Mouse (Mus musculus): ENCODE measurements around the gene Prr19. TPM values are rescaled to one million over a fixed set of nuclear protein-coding genes. Genes with fewer than 3 reads are reported as not detected.

Prr19 gene
- polyA plus RNA-seq, 1 experiment, result 0.08 TPM

DNA sequence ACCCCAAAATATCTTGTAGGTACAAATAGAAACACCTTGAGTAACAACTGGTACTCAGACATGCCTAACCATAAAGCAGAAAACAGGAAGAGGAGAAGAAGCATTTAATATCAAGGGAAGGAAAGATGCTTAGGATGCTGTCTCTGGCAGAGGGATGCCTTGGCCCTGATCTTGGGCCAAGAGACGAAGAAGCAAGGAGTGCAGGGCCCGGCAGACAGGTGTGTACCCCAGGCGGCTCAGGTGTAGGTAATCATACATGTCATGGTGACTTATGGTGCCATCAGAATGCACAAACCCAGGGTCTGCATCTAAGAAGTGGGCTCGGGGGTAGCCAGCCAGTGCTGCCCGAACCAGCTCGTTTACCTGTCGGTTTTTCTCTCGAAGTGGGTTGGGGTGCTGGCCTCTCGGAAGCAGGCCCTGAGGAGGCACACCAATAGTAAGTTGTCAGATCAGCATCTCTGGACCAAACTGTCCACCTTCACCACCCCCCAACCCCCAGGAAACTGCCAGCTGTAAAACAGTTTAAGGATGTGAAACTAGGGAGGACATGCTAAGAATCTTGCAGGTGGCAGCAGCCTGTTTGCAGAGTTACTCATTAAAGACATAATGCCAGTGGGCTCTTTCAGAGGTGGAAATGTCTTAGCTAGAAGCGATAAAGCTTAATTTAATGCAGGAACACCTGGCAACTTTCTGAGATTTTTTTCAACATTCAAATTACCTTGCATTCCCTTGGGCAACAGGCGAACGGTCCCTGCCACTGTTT lies 6.1 kb upstream of the Prr19 start:
- 96% methylated on average over 12 of the region's 12 CpGs for WGBS
- H3K4me1 ChIP-seq (replicated peaks; ENCODE audit: control insufficient read depth, insufficient read depth, low read length), result peaks cover 18% of the 10 kb centered on the region
- H3K36me3 ChIP-seq (ENCODE audit: control insufficient read depth, insufficient read depth, low read length), result peaks cover 28% of the 10 kb centered on the region

DNA sequence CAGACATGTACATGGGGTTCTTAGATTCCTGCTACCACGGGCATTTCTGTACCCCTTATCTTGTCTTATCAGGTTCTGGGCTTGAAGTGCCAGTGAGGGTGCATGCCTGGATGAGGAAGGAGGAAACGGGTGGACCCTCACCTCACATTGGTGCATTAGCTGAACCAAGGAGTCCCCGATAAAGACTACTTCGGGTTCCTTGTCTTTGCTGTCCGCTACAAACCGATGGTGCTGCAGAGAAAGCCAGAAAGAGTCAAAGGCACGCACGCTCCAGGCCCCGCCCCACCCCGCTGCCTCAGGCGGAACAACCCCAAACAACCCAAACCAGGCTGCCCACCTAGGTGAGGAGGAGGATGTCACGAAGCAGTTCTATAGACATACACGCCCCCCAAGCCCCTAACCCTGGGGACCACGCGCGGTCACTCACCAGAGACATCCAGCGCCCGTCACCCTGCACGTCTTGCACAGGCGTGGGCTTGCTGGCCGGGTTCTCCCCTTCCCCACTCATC lies 4.2 kb upstream of the Prr19 start:
- TF ChIP-seq POLR2A (IDR thresholded peaks at IDR 0.05; ENCODE audit: control insufficient read depth, extremely low read depth, insufficient read depth, low read length, poor library complexity), result no peak
- TF ChIP-seq CTCF (IDR thresholded peaks at IDR 0.05; ENCODE audit: borderline replicate concordance, control insufficient read depth, extremely low read depth, insufficient read depth, low read length, poor library complexity), result no peak
- Histone ChIP-seq H3K27me3 (ENCODE audit: control insufficient read depth, insufficient read depth, low read length) (no peaks in the 10 kb centered on the region), H3K4me1 (replicated peaks; ENCODE audit: control insufficient read depth, insufficient read depth, low read length) (peaks cover 18% of the 10 kb centered on the region), H3K36me3 (ENCODE audit: control insufficient read depth, insufficient read depth, low read length) (peaks cover 15% of the 10 kb centered on the region), H3K27ac (ENCODE audit: control insufficient read depth, insufficient read depth, low read length) (peak overlapping the region; percentile 46), H3K4me3 (ENCODE audit: control insufficient read depth, insufficient read depth, low read length) (peak overlapping the region; percentile 94)
- DNase-seq, result peak; percentile 65
- 2% methylated on average over 21 of the region's 21 CpGs for WGBS

More for the DNA sequence above, 6.1 kb upstream of the Prr19 start:
- TF ChIP-seq POLR2A (IDR thresholded peaks at IDR 0.05; ENCODE audit: control insufficient read depth, extremely low read depth, insufficient read depth, low read length, poor library complexity) (no peak), CTCF (IDR thresholded peaks at IDR 0.05; ENCODE audit: borderline replicate concordance, control insufficient read depth, extremely low read depth, insufficient read depth, low read length, poor library complexity) (no peak)
- Histone ChIP-seq H3K27ac (ENCODE audit: control insufficient read depth, insufficient read depth, low read length) (no peak overlapping the region), H3K4me3 (ENCODE audit: control insufficient read depth, insufficient read depth, low read length) (no peak overlapping the region), H3K27me3 (ENCODE audit: control insufficient read depth, insufficient read depth, low read length) (no peaks in the 10 kb centered on the region)
- no peak for DNase-seq

DNA sequence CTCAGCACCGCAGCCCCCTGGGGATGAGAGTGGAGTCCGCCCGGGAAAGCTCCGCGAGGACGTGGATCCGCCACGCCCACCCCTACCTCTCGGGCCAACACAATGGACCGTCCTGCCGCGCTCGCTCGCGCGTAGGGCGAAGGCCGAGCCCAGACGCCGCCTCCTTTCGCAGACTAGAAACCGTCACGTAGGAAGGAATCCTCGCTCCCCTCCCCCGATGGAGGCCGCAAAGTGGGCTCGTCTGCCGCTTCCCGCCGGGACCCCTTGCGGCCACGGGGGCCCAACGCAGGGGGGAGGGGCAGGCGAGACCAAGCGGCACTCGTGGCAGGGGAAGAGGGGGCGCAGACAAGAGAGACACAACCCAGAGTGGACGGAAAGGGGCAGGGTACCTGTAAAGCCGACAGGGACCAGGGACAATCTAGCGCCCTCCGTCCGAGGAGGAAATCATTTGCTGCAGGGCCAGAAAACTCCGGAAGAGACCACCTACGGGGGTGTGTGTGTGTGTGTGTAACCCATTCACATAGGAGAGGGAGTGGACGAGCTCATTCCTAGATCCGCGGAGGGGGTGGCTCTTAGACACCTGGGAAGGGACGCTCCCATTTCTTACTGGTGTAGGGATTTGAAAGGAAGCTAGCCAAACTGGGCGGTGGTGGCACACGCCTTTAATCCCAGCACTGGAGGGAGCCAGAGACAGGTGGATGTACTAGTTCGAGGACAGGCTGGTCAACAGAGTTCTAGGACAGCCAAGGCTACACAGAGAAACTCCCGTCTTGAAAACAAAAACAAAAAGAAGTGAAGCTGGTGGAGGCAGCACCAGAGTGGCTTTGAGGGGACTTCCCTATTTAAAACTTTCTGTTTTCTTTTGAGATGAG lies 3.5 kb upstream of the Prr19 start, which contains the start of gene Pafah1b3:
TSS of gene Pafah1b3 (minus strand) at position 533 of the 872 bp plus-strand sequence.
- Histone ChIP-seq H3K4me3 (ENCODE audit: control insufficient read depth, insufficient read depth, low read length) (peak within 1 kb of the TSS; percentile 94), H3K27me3 (ENCODE audit: control insufficient read depth, insufficient read depth, low read length) (no peaks in the 10 kb centered on the region), H3K27ac (ENCODE audit: control insufficient read depth, insufficient read depth, low read length) (peak within 1 kb of the TSS; percentile 76), H3K4me1 (replicated peaks; ENCODE audit: control insufficient read depth, insufficient read depth, low read length) (peaks cover 18% of the 10 kb centered on the region), H3K36me3 (ENCODE audit: control insufficient read depth, insufficient read depth, low read length) (peaks cover 9% of the 10 kb centered on the region)
- peak; percentile 82 for DNase-seq
- WGBS, result under 1% methylated on average over 52 of the region's 52 CpGs
- TF ChIP-seq CTCF (IDR thresholded peaks at IDR 0.05; ENCODE audit: borderline replicate concordance, control insufficient read depth, extremely low read depth, insufficient read depth, low read length, poor library complexity), result peak; percentile 78; the same call in 1 of the 2 replicates
- no peak for TF ChIP-seq POLR2A (IDR thresholded peaks at IDR 0.05; ENCODE audit: control insufficient read depth, extremely low read depth, insufficient read depth, low read length, poor library complexity)

DNA sequence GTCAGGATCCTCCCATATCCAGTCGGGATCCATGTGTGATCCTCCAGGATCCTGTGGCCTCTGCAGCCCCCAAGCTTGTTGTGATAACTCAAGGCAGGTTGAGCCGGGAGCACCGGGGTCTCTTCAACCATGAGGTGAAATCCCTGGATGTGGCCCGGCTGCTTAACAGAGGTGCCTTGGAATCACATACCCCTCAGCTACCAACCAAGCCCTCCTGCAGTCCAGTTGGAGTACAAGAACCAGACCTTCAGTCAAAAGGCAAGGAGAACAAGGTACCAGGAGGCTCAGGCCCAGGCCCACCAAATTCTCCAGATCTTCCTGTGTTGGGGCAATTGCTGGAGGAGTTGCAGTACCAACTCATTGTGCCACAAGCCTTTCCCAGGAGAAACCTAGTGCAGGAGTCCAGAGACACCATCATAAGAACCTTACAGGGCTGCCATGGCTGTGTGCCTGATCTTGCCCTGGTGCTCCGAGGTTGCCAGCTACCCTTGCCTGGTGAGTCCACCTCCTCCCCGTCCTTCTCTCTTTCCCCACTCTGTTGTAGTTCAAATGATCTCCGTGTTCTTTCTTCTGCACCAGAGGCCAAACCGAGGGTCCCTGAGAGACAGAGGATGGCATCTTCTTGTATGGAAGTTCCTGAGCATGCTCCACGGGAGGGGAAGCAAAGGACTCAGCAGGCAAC lies 1.9 kb downstream of the Prr19 start:
- H3K4me3 ChIP-seq (ENCODE audit: control insufficient read depth, insufficient read depth, low read length), result no peak overlapping the region
- peaks cover 7% of the 10 kb centered on the region for H3K27me3 ChIP-seq (ENCODE audit: control insufficient read depth, insufficient read depth, low read length)
- DNase-seq, result no peak
- H3K36me3 ChIP-seq (ENCODE audit: control insufficient read depth, insufficient read depth, low read length), result no peaks in the 10 kb centered on the region
- TF ChIP-seq POLR2A (IDR thresholded peaks at IDR 0.05; ENCODE audit: control insufficient read depth, extremely low read depth, insufficient read depth, low read length, poor library complexity), result no peak
- TF ChIP-seq CTCF (IDR thresholded peaks at IDR 0.05; ENCODE audit: borderline replicate concordance, control insufficient read depth, extremely low read depth, insufficient read depth, low read length, poor library complexity), result no peak
- WGBS, result 83% methylated on average over 9 of the region's 9 CpGs
- H3K4me1 ChIP-seq (replicated peaks; ENCODE audit: control insufficient read depth, insufficient read depth, low read length), result peaks cover 9% of the 10 kb centered on the region
- no peak overlapping the region for H3K27ac ChIP-seq (ENCODE audit: control insufficient read depth, insufficient read depth, low read length)

DNA sequence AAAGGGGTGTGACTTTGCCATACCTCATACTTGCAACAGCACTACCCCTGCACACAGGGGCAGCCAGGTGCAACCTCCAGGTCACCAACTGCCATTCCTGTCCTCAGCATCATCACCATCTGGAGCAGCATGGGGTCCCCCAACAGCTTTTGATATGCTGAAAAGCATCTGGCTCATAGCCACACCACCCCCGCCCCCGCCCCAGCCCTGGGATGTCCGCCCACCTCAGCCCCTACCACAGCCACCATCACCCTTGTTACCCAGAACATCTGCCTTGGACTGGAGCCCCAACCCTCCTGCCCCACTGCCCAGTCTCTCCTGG lies 2.4 kb downstream of the Prr19 start:
- Histone ChIP-seq H3K27me3 (ENCODE audit: control insufficient read depth, insufficient read depth, low read length) (peaks cover 7% of the 10 kb centered on the region), H3K4me1 (replicated peaks; ENCODE audit: control insufficient read depth, insufficient read depth, low read length) (peaks cover 8% of the 10 kb centered on the region), H3K27ac (ENCODE audit: control insufficient read depth, insufficient read depth, low read length) (no peak overlapping the region), H3K36me3 (ENCODE audit: control insufficient read depth, insufficient read depth, low read length) (no peaks in the 10 kb centered on the region), H3K4me3 (ENCODE audit: control insufficient read depth, insufficient read depth, low read length) (no peak overlapping the region)
- DNase-seq, result no peak
- TF ChIP-seq CTCF (IDR thresholded peaks at IDR 0.05; ENCODE audit: borderline replicate concordance, control insufficient read depth, extremely low read depth, insufficient read depth, low read length, poor library complexity) (no peak), POLR2A (IDR thresholded peaks at IDR 0.05; ENCODE audit: control insufficient read depth, extremely low read depth, insufficient read depth, low read length, poor library complexity) (no peak)
- WGBS, result 97% methylated on average over 3 of the region's 3 CpGs

DNA sequence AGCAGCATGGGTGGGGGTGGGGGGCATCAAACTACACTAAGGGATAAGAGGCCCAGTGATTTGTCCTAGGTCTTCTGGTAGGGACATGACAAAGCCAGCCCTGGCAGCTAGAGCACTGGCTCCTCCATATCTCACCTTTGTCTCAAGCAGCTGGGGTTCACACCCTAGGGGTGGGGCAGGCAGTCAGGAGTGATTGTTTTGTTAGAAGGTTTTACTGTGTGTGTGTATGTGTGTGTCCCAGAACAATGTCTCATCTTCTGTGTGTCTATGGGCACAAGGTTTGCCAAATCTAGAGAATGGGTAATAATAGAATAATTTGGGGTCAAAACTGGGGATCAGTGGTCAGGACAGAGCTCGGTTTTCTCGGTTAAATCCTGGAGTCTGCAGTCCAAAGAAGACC lies 4.3 kb downstream of the Prr19 start:
- no peak overlapping the region for H3K4me3 ChIP-seq (ENCODE audit: control insufficient read depth, insufficient read depth, low read length)
- DNase-seq, result no peak
- no peak overlapping the region for H3K27ac ChIP-seq (ENCODE audit: control insufficient read depth, insufficient read depth, low read length)
- no peaks in the 10 kb centered on the region for H3K36me3 ChIP-seq (ENCODE audit: control insufficient read depth, insufficient read depth, low read length)
- H3K4me1 ChIP-seq (replicated peaks; ENCODE audit: control insufficient read depth, insufficient read depth, low read length), result peaks cover 5% of the 10 kb centered on the region; the same call in 1 of the 2 replicates
- H3K27me3 ChIP-seq (ENCODE audit: control insufficient read depth, insufficient read depth, low read length), result peaks cover 7% of the 10 kb centered on the region
- no peak for TF ChIP-seq CTCF (IDR thresholded peaks at IDR 0.05; ENCODE audit: borderline replicate concordance, control insufficient read depth, extremely low read depth, insufficient read depth, low read length, poor library complexity)
- TF ChIP-seq POLR2A (IDR thresholded peaks at IDR 0.05; ENCODE audit: control insufficient read depth, extremely low read depth, insufficient read depth, low read length, poor library complexity), result no peak
- WGBS, result 9% methylated on average over 2 of the region's 2 CpGs
